Mouse (Mus musculus) embryonic facial prominence, embryonic 12.5 days (tissue): ENCODE data around the gene Antxr1. TPM values are rescaled to one million over a fixed set of nuclear protein-coding genes. Genes with fewer than 3 reads are reported as not detected.

Experiments
- ATAC-seq: fragments of 200-750 bp; cut with Nextera tagmentation; 2 replicates; pipeline ENCODE4 v1.8.0; 2017; ENCODE audit not compliant: insufficient number of reproducible peaks, insufficient read depth, low FRiP score, low TSS enrichment
- H3K27ac ChIP-seq: fragments of 300-500 bp; sonication (generic); 2 replicates; pipeline ENCODE4 v1.5.1; 2016; ENCODE audit warnings: mild to moderate bottlenecking
- H3K27me3 ChIP-seq: fragments of 300-500 bp; sonication (generic); 2 replicates; pipeline ENCODE4 v1.6.1; 2016; ENCODE audit warnings: mild to moderate bottlenecking, moderate library complexity
- H3K36me3 ChIP-seq: fragments of 300-500 bp; sonication (generic); 2 replicates; pipeline ENCODE4 v1.6.1; 2016; ENCODE audit warnings: mild to moderate bottlenecking
- H3K4me1 ChIP-seq: fragments of 300-500 bp; sonication (generic); 2 replicates; pipeline ENCODE4 v1.6.1; 2016
- H3K4me2 ChIP-seq: fragments of 300-500 bp; sonication (generic); replicated peaks from 2 replicates; pipeline ENCODE4 v1.6.1; 2016; ENCODE audit warnings: mild to moderate bottlenecking, moderate library complexity
- H3K4me3 ChIP-seq: fragments of 300-500 bp; sonication (generic); 2 replicates; pipeline ENCODE4 v1.5.1; 2016; ENCODE audit warnings: mild to moderate bottlenecking
- H3K9ac ChIP-seq: fragments of 300-500 bp; sonication (generic); 2 replicates; pipeline ENCODE4 v1.6.1; 2016; ENCODE audit warnings: mild to moderate bottlenecking, moderate library complexity
- H3K9me3 ChIP-seq: fragments of 300-500 bp; sonication (generic); 2 replicates; pipeline ENCODE4 v1.6.1; 2016; ENCODE audit warnings: mild to moderate bottlenecking, moderate library complexity
- WGBS: fragments of 180-500 bp; shearing (Covaris S2); methylation state at CpG from one replicate; pipeline ENCODE4 v1.1.7; 2016; 5-methylcytosine and 5-hydroxymethylcytosine counted together
- polyA plus RNA-seq: library from polyadenylated mRNA; unstranded; fragments of >200 nt; fragmentation: Nextera tagmentation; extraction: Ambion mirVana; gene quantifications from 2 replicates; pipeline ENCODE4 v1.2.1, GENCODE M21; 2016

Antxr1 gene
- polyA plus RNA-seq, 1 experiment from 2014 or later, result 13.3 TPM

- WGBS, result 82% methylated on average over 2 of the region's 2 CpGs
- no peak overlapping the region for H3K27ac ChIP-seq
- ATAC-seq, result no peak
Observed at GRCm38 (mm10) chr6:87115981-87116380, 219.6 kb downstream of the Antxr1 start.

GRCm38 (mm10) chr6:87112125-87112524 lies 223.5 kb downstream of the Antxr1 start:
- ATAC-seq, result no peak
- Histone ChIP-seq H3K27me3 (no peaks in the 10 kb centered on the region), H3K4me3 (no peak overlapping the region), H3K27ac (no peak overlapping the region; the same call in 1 of the 2 replicates), H3K9ac (no peak overlapping the region), H3K9me3 (no peaks in the 10 kb centered on the region), H3K4me1 (peaks cover 14% of the 10 kb centered on the region), H3K36me3 (no peaks in the 10 kb centered on the region), H3K4me2 (no peak overlapping the region)
- WGBS, result 75% methylated on average over 6 of the region's 6 CpGs

More at GRCm38 (mm10) chr6:87115981-87116380, 219.6 kb downstream of the Antxr1 start:
- H3K9ac ChIP-seq, result no peak overlapping the region
- no peaks in the 10 kb centered on the region for H3K27me3 ChIP-seq
- H3K4me3 ChIP-seq, result no peak overlapping the region
- no peak overlapping the region for H3K4me2 ChIP-seq
- no peaks in the 10 kb centered on the region for H3K36me3 ChIP-seq
- peaks cover 20% of the 10 kb centered on the region for H3K4me1 ChIP-seq
- no peaks in the 10 kb centered on the region for H3K9me3 ChIP-seq

- Histone ChIP-seq H3K4me3 (no peak overlapping the region), H3K4me2 (no peak overlapping the region), H3K9me3 (no peaks in the 10 kb centered on the region), H3K4me1 (peaks cover 11% of the 10 kb centered on the region), H3K9ac (no peak overlapping the region), H3K27me3 (no peaks in the 10 kb centered on the region), H3K36me3 (no peaks in the 10 kb centered on the region), H3K27ac (no peak overlapping the region; the same call in 1 of the 2 replicates)
- no peak for ATAC-seq
- WGBS, result 83% methylated on average over 1 of the region's 1 CpGs
Observed at GRCm38 (mm10) chr6:87111493-87111892, 224.1 kb downstream of the Antxr1 start.

DNA sequence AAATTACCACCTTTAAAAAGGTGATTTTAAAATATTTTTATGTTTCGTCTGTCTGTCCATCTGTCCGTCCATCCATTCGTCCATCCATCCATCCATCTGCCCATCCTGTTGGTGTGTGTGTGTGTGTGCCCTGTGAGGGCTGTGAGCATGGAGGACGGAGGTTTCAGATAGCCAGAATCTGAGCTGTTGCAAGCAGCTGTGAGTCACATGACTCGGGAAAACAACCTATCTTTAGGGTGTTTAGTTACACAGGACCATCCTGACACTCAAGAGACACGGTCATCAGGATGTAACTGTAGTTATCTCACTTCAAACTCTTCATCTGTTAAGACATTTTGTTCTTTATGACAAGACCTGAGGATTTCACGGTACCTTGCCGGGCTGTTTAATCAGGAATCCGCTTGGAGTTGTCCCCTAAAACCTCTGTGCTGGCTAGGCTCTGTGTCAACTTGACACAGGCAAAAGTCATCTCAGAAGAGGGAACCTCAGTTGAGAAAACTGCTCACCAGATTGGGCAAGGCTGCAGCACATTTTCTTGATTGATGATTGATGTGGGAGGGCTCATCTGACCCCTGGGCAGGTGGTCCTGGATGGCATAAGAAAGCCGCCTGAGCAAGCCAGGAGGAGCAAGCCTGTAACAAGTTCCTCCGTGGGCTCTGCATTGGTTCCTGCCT lies 231.4 kb downstream of the Antxr1 start, which contains the start of gene D6Ertd527e:
Gene D6Ertd527e, plus strand, starts transcription at position 624 of the 674 bp plus-strand sequence.
- ATAC-seq, result no peak
- Histone ChIP-seq H3K9ac (no peak within 1 kb of the TSS), H3K27me3 (no peaks in the 10 kb centered on the region), H3K4me3 (no peak within 1 kb of the TSS), H3K9me3 (no peaks in the 10 kb centered on the region), H3K4me2 (no peak within 1 kb of the TSS), H3K4me1 (peaks cover 5% of the 10 kb centered on the region), H3K36me3 (no peaks in the 10 kb centered on the region), H3K27ac (no peak within 1 kb of the TSS)
- 79% methylated on average over 11 of the region's 11 CpGs for WGBS

DNA sequence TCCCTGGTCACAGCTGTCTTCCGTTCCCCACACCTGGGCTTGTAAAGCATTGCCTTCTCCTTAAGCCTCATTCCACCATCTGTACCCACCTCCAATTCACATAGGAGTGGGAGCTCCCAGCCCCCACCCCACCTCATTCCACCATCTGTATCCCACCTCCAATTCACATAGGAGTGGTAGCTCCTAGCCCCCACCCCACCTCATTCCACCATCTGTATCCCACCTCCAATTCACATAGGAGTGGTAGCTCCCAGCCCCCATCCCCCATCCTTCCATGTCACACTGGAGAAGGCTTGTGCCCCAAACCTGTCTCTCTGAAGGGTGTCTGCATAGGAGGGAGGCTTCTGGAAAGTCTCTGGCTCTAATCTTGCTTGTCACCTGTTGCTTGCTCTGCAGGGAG lies 232.3 kb downstream of the Antxr1 start:
- 86% methylated on average over 1 of the region's 1 CpGs for WGBS
- Histone ChIP-seq H3K4me3 (no peak overlapping the region), H3K9ac (no peak overlapping the region), H3K4me2 (no peak overlapping the region), H3K27ac (no peak overlapping the region), H3K36me3 (no peaks in the 10 kb centered on the region), H3K27me3 (no peaks in the 10 kb centered on the region), H3K9me3 (no peaks in the 10 kb centered on the region), H3K4me1 (peaks cover 9% of the 10 kb centered on the region)
- ATAC-seq, result no peak

DNA sequence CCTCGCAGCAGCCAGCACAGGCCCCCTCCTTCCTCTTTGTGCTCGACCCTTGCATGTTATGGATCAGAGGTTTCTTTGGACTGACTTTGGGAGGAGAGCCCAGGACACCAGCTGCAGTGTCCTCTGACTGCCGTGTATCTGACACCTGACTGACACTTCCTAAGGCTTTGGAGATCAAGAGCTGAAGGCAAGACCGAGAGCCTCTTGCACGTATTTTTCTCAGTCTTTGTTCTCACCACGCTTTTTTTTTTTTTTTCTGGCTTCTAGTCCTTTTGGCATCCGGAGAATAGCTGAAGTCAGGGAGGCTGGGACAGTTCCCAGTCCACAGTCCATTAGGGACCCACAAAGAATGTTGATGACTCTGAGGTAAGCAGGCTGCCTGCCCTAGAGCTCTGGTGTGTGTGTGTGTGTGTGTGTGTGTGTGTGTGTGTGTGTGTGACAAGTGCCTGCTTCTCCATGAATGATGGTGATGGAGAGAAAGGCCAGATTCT lies 233.2 kb downstream of the Antxr1 start:
- H3K9me3 ChIP-seq, result no peaks in the 10 kb centered on the region
- H3K27ac ChIP-seq, result no peak overlapping the region
- no peaks in the 10 kb centered on the region for H3K27me3 ChIP-seq
- no peak overlapping the region for H3K4me3 ChIP-seq
- WGBS, result 51% methylated on average over 7 of the region's 7 CpGs
- H3K9ac ChIP-seq, result no peak overlapping the region
- ATAC-seq, result no peak
- peaks cover 9% of the 10 kb centered on the region for H3K4me1 ChIP-seq
- no peak overlapping the region for H3K4me2 ChIP-seq
- H3K36me3 ChIP-seq, result no peaks in the 10 kb centered on the region

DNA sequence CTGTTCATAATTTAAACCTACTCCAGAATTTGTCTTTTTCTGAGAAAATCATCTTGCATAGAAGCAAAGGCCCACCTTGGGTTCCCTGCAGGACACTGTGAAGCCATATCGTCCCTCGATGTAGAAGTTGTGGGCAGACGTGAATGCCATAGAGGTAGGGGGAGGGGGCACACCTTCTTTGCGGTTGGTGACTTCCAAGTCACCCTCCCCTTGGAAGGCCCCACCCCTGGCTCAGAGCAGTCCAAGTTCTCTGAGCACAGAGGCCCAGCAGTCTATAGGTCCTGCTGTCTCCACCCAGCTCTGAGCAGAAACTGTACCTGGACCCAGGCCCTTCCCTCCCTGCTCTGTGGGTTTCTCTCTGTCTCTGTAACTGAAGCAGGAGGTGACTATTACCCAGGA lies 233.7 kb downstream of the Antxr1 start:
- 31% methylated on average over 4 of the region's 4 CpGs for WGBS
- ATAC-seq, result no peak; the same call in 1 of the 2 replicates
- Histone ChIP-seq H3K27ac (no peak overlapping the region), H3K27me3 (no peaks in the 10 kb centered on the region), H3K4me1 (peaks cover 9% of the 10 kb centered on the region), H3K9ac (no peak overlapping the region), H3K9me3 (no peaks in the 10 kb centered on the region), H3K4me3 (no peak overlapping the region), H3K4me2 (no peak overlapping the region), H3K36me3 (no peaks in the 10 kb centered on the region)

DNA sequence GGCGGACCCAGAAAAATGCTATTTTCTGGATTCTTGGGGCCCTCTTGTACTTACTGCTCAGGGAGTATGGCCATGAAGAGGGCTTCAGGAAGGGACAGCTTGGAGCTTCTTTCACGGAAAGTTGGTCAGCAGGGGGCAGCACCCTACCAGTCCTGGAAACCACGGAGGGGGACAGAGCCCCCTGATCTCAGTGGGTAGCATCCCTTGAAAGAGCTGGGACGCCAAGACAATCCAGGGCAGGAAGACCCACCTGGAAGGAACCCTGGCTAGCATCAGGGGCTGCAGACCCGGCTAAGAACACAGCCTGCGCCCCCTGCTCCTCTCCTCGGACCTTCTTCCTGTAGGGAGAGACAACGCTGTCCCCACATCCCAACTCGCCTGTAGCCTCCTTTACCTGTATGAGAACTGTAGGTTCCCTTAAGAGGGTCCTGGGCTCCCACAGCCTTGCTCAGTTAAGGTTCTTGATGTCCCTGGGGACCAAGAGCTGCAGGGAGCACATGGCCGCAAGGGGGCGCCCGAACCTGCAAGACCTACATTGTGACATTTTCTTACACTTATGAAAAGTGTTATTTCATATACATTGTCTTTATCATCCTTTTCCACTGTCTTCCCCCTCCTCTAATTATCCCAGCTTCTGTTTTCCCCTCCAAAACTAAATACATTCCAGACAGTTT lies 234.2 kb downstream of the Antxr1 start:
- peak overlapping the region; percentile 51 for H3K4me2 ChIP-seq
- H3K4me1 ChIP-seq, result peaks cover 9% of the 10 kb centered on the region
- peak overlapping the region; percentile 23 for H3K4me3 ChIP-seq
- H3K9ac ChIP-seq, result peak overlapping the region; percentile 39; the same call in 1 of the 2 replicates
- H3K9me3 ChIP-seq, result no peaks in the 10 kb centered on the region
- H3K36me3 ChIP-seq, result no peaks in the 10 kb centered on the region
- peak; percentile 57; the same call in 1 of the 2 replicates for ATAC-seq
- H3K27me3 ChIP-seq, result no peaks in the 10 kb centered on the region
- H3K27ac ChIP-seq, result no peak overlapping the region
- 10% methylated on average over 12 of the region's 12 CpGs for WGBS

GRCm38 (mm10) chr6:87100297-87101020 lies 235.2 kb downstream of the Antxr1 start:
- Histone ChIP-seq H3K27me3 (no peaks in the 10 kb centered on the region), H3K36me3 (no peaks in the 10 kb centered on the region), H3K9ac (no peak overlapping the region), H3K4me1 (peaks cover 9% of the 10 kb centered on the region), H3K9me3 (no peaks in the 10 kb centered on the region), H3K4me3 (no peak overlapping the region), H3K4me2 (no peak overlapping the region), H3K27ac (no peak overlapping the region)
- ATAC-seq, result no peak
- WGBS, result 83% methylated on average over 9 of the region's 9 CpGs

DNA sequence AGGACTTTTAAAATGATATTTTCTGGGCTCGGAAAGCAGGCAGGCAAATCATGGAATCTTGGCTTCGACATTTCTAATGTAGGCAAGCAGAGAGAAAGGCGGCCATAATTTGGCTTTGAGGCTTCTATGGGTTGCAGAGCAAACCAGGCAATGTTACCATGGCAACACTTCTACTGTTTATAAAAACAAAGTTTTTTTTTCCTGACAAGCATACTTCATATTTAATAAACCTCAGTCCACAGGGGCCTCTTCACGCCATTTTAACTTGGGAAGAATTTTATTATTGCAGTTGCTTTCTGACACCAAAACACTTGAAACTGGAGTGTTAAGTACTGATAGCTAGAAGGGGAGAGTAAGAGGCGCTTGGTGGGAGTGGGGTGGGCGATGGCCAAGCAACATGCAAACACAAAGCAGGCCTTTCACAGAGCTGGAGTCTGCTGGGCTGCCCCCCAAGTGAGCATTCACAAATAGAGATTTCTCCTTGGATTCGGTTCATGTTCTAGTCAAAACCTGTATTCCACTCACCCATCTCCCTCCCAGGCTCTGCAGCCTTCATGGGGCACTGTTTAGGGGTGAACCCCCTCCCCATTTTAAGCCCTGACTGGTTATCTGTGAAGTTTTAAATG lies 235.8 kb downstream of the Antxr1 start:
- Histone ChIP-seq H3K27me3 (no peaks in the 10 kb centered on the region), H3K36me3 (no peaks in the 10 kb centered on the region), H3K4me1 (peaks cover 9% of the 10 kb centered on the region), H3K4me3 (no peak overlapping the region), H3K4me2 (no peak overlapping the region), H3K9me3 (no peaks in the 10 kb centered on the region), H3K9ac (no peak overlapping the region), H3K27ac (no peak overlapping the region)
- 57% methylated on average over 7 of the region's 7 CpGs for WGBS
- no peak for ATAC-seq

- no peak overlapping the region for H3K27ac ChIP-seq
- WGBS, result 17% methylated on average over 3 of the region's 3 CpGs
- peaks cover 9% of the 10 kb centered on the region for H3K4me1 ChIP-seq
- H3K36me3 ChIP-seq, result no peaks in the 10 kb centered on the region
- no peaks in the 10 kb centered on the region for H3K9me3 ChIP-seq
- no peak for ATAC-seq
- no peaks in the 10 kb centered on the region for H3K27me3 ChIP-seq
- H3K4me2 ChIP-seq, result no peak overlapping the region
- H3K4me3 ChIP-seq, result no peak overlapping the region
- no peak overlapping the region for H3K9ac ChIP-seq
Observed at GRCm38 (mm10) chr6:87099261-87099660, 236.4 kb downstream of the Antxr1 start.
